Mouse (Mus musculus): ENCODE data around the gene Klhl40. TPM values are rescaled to one million over a fixed set of nuclear protein-coding genes. Genes with fewer than 3 reads are reported as not detected.

Gene Klhl40
- polyA plus RNA-seq (2014; fragmentation: Nextera tagmentation; extraction: Ambion mirVana): not detected in 2 replicates

DNA sequence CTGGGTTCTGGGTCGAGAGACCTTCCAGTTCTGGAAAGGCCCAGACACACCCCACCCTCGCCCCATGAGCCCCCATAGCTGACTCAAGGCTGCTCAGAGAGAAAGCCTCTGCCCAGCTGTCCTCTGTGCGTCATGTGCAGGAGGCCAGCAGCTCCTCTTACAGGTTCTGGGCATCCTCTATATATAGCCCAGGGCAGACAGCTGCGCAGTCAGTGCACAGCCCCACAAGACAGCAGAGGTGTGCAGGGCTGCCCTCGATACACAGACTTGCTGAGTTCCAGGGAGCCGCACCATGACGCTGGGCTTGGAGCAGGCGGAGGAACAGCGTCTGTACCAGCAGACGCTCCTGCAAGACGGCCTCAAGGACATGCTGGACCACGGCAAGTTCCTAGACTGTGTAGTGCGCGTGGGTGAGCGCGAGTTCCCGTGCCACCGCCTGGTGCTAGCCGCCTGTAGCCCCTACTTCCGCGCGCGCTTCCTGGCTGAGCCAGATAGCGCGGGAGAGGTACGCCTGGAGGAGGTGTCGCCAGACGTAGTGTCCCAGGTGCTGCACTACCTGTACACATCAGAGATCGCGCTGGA is at the start of gene Klhl40:
Gene Klhl40 (plus strand): TSS at position 124 of the 582 bp plus-strand sequence.
- Histone ChIP-seq H3K9ac (ENCODE audit: low read depth, low read length) (no peak within 1 kb of the TSS), H3K4me3 (ENCODE audit: low read depth, low read length) (peak within 1 kb of the TSS; percentile 8; the same call in 1 of the 2 replicates), H3K4me2 (peak within 1 kb of the TSS; percentile 53), H3K27me3 (replicated peaks; ENCODE audit: control insufficient read depth, insufficient read depth, low read length) (peaks cover 35% of the 10 kb centered on the region), H3K4me1 (replicated peaks; ENCODE audit: control insufficient read depth, insufficient read depth, low read length) (no peaks in the 10 kb centered on the region), H3K9me3 (ENCODE audit: control insufficient read depth, low read length) (no peaks in the 10 kb centered on the region), H3K27ac (ENCODE audit: low read depth, low read length) (no peak within 1 kb of the TSS), H3K36me3 (ENCODE audit: control insufficient read depth, insufficient read depth, low read length) (no peaks in the 10 kb centered on the region)
- WGBS: 15% methylated on average over 30 of the region's 30 CpGs
- DNase-seq (ENCODE audit: low spot score) (no peak), ATAC-seq (replicated peaks; ENCODE audit: low FRiP score) (no peak; the same call in 1 of the 2 replicates)

DNA sequence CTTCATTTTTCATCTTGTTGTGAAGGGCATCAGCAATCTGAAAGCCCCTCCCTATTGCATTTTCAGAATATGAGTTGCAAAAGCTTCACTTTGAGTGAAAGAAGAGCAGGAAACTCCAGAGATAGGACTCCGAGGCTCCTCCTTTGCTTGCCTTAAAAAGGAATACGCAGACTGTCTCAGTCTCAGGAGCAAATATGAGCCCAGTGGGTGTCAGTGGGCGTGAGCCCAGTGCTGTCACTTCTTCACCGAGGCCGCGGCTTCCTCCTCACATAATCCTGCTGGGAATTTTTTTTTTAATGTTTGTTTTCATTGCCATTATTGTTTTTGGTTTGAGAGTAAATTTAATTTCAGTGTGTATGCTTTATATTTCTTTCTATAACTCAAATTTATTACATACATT is 36.9 kb upstream of the Klhl40 start:
- 93% methylated on average over 6 of the region's 6 CpGs for WGBS
- H3K9ac ChIP-seq (ENCODE audit: low read depth, low read length): no peak overlapping the region
- H3K9me3 ChIP-seq (ENCODE audit: control insufficient read depth, low read length): no peaks in the 10 kb centered on the region
- no peak overlapping the region for H3K27ac ChIP-seq (ENCODE audit: low read depth, low read length)
- no peak overlapping the region for H3K4me3 ChIP-seq (ENCODE audit: low read depth, low read length)
- H3K4me1 ChIP-seq (replicated peaks; ENCODE audit: control insufficient read depth, insufficient read depth, low read length): no peaks in the 10 kb centered on the region
- no peak for DNase-seq (ENCODE audit: low spot score)
- H3K27me3 ChIP-seq (replicated peaks; ENCODE audit: control insufficient read depth, insufficient read depth, low read length): no peaks in the 10 kb centered on the region
- H3K4me2 ChIP-seq: no peak overlapping the region
- no peak for ATAC-seq (replicated peaks; ENCODE audit: low FRiP score)
- peaks cover 46% of the 10 kb centered on the region for H3K36me3 ChIP-seq (ENCODE audit: control insufficient read depth, insufficient read depth, low read length)

DNA sequence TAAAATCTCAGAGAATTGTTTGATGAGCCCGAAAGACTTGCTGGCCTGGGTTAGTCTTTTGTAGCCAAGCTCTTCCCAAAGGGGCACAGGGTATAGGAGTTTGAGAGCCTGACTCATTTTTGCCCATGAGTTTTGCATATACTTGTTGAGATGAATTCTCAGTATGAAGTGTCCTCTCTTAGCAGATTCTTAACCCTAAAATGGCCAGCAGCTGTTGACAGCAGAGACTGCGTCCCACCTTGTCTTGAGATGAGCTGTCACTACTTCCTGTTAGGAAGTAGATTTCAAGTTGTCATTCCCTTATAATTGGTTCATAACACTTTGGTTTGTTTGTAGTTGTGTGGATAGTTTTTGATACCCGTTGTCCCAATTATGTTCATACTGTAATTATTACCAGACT is 36.2 kb upstream of the Klhl40 start:
- ATAC-seq (replicated peaks; ENCODE audit: low FRiP score) (no peak), DNase-seq (ENCODE audit: low spot score) (no peak)
- Histone ChIP-seq H3K27me3 (replicated peaks; ENCODE audit: control insufficient read depth, insufficient read depth, low read length) (no peaks in the 10 kb centered on the region), H3K36me3 (ENCODE audit: control insufficient read depth, insufficient read depth, low read length) (peaks cover 46% of the 10 kb centered on the region), H3K4me1 (replicated peaks; ENCODE audit: control insufficient read depth, insufficient read depth, low read length) (no peaks in the 10 kb centered on the region), H3K4me2 (no peak overlapping the region), H3K9me3 (ENCODE audit: control insufficient read depth, low read length) (no peaks in the 10 kb centered on the region), H3K4me3 (ENCODE audit: low read depth, low read length) (no peak overlapping the region), H3K9ac (ENCODE audit: low read depth, low read length) (no peak overlapping the region), H3K27ac (ENCODE audit: low read depth, low read length) (no peak overlapping the region)
- 92% methylated on average over 3 of the region's 3 CpGs for WGBS

DNA sequence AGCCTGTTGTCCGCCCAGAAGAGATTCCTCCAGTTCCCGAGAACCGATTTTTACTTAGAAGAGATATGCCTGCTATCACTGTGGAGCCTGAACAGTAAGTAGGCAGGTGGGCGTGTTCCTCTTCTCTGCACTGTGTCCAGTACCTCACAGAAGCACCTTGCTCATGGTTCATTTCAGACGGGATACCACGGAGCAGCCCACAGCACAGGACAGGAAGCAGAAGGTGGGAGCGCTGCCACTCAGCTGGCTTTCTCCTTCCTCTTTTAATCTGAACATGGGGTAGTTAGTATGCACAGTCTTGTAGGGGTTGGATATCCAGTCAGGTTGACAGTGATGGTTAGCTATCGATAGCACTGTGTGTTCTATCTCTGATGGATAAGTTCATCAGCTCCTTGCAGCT is 33.4 kb upstream of the Klhl40 start:
- no peak overlapping the region for H3K27ac ChIP-seq (ENCODE audit: low read depth, low read length)
- H3K4me2 ChIP-seq: no peak overlapping the region
- H3K36me3 ChIP-seq (ENCODE audit: control insufficient read depth, insufficient read depth, low read length): peaks cover 72% of the 10 kb centered on the region
- H3K4me1 ChIP-seq (replicated peaks; ENCODE audit: control insufficient read depth, insufficient read depth, low read length): no peaks in the 10 kb centered on the region
- no peaks in the 10 kb centered on the region for H3K9me3 ChIP-seq (ENCODE audit: control insufficient read depth, low read length)
- no peak overlapping the region for H3K4me3 ChIP-seq (ENCODE audit: low read depth, low read length)
- H3K9ac ChIP-seq (ENCODE audit: low read depth, low read length): no peak overlapping the region
- ATAC-seq (replicated peaks; ENCODE audit: low FRiP score) (no peak), DNase-seq (ENCODE audit: low spot score) (no peak)
- WGBS: 79% methylated on average over 8 of the region's 8 CpGs
- H3K27me3 ChIP-seq (replicated peaks; ENCODE audit: control insufficient read depth, insufficient read depth, low read length): no peaks in the 10 kb centered on the region

DNA sequence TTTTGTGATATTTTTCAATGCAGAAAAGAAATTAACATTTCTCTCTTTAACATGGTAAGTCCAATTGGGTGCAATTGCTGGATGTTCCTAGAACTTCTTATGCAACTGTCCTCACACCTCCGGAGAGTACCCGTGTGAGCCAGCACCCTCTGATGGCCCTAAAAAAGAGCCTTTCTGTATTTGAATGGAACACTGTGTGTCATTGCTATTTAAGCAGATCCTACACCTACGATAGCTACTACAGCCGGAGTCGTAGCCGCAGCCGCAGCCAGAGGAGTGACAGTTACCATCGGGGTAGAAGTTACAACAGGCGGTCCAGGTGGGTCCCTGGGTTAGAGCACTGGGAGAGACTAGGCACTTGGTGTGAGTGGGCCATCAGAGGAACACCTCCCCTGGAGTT is 24.6 kb upstream of the Klhl40 start:
- peak; percentile 27 for DNase-seq (ENCODE audit: low spot score)
- Histone ChIP-seq H3K4me3 (ENCODE audit: low read depth, low read length) (no peak overlapping the region), H3K27ac (ENCODE audit: low read depth, low read length) (no peak overlapping the region), H3K36me3 (ENCODE audit: control insufficient read depth, insufficient read depth, low read length) (peaks cover 66% of the 10 kb centered on the region), H3K4me2 (no peak overlapping the region), H3K9ac (ENCODE audit: low read depth, low read length) (no peak overlapping the region), H3K27me3 (replicated peaks; ENCODE audit: control insufficient read depth, insufficient read depth, low read length) (no peaks in the 10 kb centered on the region), H3K9me3 (ENCODE audit: control insufficient read depth, low read length) (no peaks in the 10 kb centered on the region), H3K4me1 (replicated peaks; ENCODE audit: control insufficient read depth, insufficient read depth, low read length) (no peaks in the 10 kb centered on the region)
- 94% methylated on average over 9 of the region's 9 CpGs for WGBS
- no peak for ATAC-seq (replicated peaks; ENCODE audit: low FRiP score)

DNA sequence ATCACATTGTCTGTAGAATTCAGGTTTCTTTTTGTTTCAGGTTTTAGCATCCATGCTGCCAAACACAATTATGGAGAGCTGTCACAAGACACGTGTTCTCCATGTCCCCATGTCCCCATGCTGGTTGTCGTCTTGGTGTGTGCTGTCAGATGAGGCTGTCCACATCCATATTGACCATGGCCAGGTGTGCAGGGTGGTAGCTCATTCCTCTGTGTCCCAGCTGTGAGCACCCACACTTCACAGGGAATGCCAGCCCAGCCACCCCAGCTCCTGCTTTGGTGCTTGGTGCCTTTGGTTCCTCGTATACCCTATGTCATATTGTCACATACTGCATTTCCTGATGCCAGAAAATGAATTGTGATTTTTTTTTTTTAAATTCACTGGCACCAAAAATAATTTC is 22.8 kb upstream of the Klhl40 start:
- peaks cover 11% of the 10 kb centered on the region for H3K27me3 ChIP-seq (replicated peaks; ENCODE audit: control insufficient read depth, insufficient read depth, low read length)
- peaks cover 48% of the 10 kb centered on the region for H3K36me3 ChIP-seq (ENCODE audit: control insufficient read depth, insufficient read depth, low read length)
- no peak overlapping the region for H3K27ac ChIP-seq (ENCODE audit: low read depth, low read length)
- WGBS: 91% methylated on average over 3 of the region's 3 CpGs
- H3K4me3 ChIP-seq (ENCODE audit: low read depth, low read length): no peak overlapping the region
- H3K4me1 ChIP-seq (replicated peaks; ENCODE audit: control insufficient read depth, insufficient read depth, low read length): peaks cover 5% of the 10 kb centered on the region; the same call in 1 of the 2 replicates
- ATAC-seq (replicated peaks; ENCODE audit: low FRiP score) (no peak), DNase-seq (ENCODE audit: low spot score) (peak; percentile 22)
- H3K4me2 ChIP-seq: no peak overlapping the region
- H3K9ac ChIP-seq (ENCODE audit: low read depth, low read length): no peak overlapping the region
- H3K9me3 ChIP-seq (ENCODE audit: control insufficient read depth, low read length): no peaks in the 10 kb centered on the region

DNA sequence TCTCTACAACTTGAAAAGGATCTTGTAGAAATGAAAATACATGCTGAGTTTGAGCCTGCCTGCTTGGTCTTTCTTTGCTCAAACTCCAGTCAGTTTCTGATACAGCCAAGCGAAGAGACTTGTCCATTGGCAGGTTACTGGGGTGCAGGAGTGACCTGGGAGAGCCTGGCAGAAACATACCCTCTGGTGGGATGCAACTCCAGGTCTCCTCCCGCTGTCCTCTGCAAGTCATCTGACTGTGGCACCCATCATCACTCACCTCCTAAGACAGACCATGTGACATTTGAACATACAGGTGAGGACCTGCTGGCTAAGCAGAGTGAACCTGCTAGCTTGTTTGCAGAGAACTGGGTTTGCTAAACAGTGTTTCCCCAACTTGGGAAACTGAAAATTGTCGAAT is 20.6 kb upstream of the Klhl40 start:
- Histone ChIP-seq H3K27ac (ENCODE audit: low read depth, low read length) (no peak overlapping the region), H3K27me3 (replicated peaks; ENCODE audit: control insufficient read depth, insufficient read depth, low read length) (peaks cover 32% of the 10 kb centered on the region), H3K4me1 (replicated peaks; ENCODE audit: control insufficient read depth, insufficient read depth, low read length) (peaks cover 12% of the 10 kb centered on the region), H3K4me3 (ENCODE audit: low read depth, low read length) (no peak overlapping the region), H3K36me3 (ENCODE audit: control insufficient read depth, insufficient read depth, low read length) (peaks cover 32% of the 10 kb centered on the region), H3K9me3 (ENCODE audit: control insufficient read depth, low read length) (no peaks in the 10 kb centered on the region), H3K4me2 (no peak overlapping the region), H3K9ac (ENCODE audit: low read depth, low read length) (no peak overlapping the region)
- WGBS: 84% methylated on average over 3 of the region's 3 CpGs
- DNase-seq (ENCODE audit: low spot score) (no peak), ATAC-seq (replicated peaks; ENCODE audit: low FRiP score) (no peak)

DNA sequence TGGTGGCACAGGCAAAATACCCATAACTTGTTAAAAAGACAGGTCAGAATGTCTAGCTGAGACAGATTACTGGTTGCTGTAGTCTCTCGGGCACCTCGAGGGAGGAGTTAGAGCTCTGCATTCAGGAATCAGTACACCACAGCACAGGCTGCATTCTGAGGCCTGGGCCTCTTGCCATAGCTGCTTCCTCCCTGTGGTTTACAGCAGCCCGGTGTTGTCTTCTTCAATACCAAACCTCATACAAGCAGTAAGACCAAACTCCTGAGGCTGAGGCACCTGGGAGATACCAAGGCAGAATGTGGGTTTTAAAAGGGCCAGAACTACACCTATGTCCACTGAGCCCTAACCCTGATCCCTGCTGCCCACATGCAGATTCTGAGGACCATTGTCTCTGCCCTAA is 20.0 kb upstream of the Klhl40 start:
- no peak for ATAC-seq (replicated peaks; ENCODE audit: low FRiP score)
- Histone ChIP-seq H3K4me3 (ENCODE audit: low read depth, low read length) (no peak overlapping the region), H3K9ac (ENCODE audit: low read depth, low read length) (no peak overlapping the region), H3K27me3 (replicated peaks; ENCODE audit: control insufficient read depth, insufficient read depth, low read length) (peaks cover 32% of the 10 kb centered on the region), H3K27ac (ENCODE audit: low read depth, low read length) (no peak overlapping the region), H3K4me2 (no peak overlapping the region), H3K9me3 (ENCODE audit: control insufficient read depth, low read length) (no peaks in the 10 kb centered on the region), H3K36me3 (ENCODE audit: control insufficient read depth, insufficient read depth, low read length) (peaks cover 27% of the 10 kb centered on the region), H3K4me1 (replicated peaks; ENCODE audit: control insufficient read depth, insufficient read depth, low read length) (peaks cover 12% of the 10 kb centered on the region)
- DNase-seq (ENCODE audit: low spot score): no peak
- WGBS: 37% methylated on average over 3 of the region's 3 CpGs
